Mouse (Mus musculus) thymus, postnatal 4 days (tissue): ENCODE measurements around the gene Snapc3.
"Not testable (repeated sequence)": the region's sequence is repeated elsewhere in the genome, so short reads cannot be mapped to it uniquely, and the experiment has no call there.

Experiments
- DNase-seq: peaks from one replicate; pipeline ENCODE4 v3.0.0; 2021

Snapc3 gene

DNA sequence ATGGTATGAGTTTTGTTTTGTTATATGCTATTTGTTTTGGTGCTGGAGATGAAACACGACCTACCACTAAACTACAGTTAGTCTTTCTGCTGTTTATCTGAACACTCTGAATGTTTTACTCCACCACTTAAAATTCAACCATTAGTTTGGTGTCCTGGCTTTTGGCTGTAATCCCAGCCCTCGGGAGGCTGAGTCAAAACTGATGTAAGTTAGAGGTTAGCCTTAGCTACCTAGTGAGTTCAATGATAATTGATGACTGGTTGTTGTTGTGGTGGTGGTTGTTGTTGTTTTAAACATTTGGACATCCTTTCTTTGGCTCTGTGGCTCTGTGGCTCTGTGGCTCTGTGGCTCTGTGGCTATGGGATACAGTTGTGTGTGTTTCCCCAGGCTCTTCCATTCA is 1.3 kb downstream of the Snapc3 start:
- DNase-seq, result no peak

DNA sequence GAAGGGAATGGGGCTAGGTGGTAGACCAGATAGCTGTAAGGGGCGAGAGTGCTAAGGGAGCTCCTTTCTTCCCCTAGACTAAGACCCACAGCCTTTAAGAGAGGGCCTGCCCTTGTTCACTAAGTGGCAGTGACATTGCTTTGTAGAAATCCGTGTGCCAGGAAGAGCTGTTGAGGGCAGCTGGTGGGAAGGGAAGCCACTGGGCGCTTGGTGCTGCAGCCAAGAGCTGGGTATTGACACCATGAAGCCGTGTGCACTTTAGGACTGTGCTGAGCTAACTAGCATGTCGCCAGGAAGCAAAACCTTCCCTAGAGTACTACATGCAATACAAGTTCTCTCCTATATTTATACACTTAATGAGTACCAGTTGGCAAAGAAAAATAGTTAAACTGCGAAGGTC is 6.1 kb downstream of the Snapc3 start:
- DNase-seq, result no peak

DNA sequence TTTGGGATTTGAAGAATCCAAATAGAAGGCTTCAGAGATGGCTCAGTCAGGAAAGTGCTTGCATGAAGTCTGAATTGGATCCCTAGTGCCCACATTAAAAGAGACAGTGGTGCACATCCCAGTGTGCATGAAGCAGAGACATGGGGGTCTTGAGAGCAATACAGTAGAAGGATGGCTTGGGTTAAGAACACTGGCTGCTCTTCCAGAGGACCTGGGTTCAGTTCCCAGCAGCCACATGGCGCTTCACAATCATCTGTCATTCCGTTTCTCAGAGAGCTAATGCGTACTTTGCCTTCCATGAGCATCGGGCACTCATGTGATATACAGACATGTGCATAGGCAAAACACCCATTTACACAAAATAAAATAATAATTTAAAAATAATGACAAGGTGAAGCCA is 7.6 kb downstream of the Snapc3 start:
- DNase-seq, result no peak

DNA sequence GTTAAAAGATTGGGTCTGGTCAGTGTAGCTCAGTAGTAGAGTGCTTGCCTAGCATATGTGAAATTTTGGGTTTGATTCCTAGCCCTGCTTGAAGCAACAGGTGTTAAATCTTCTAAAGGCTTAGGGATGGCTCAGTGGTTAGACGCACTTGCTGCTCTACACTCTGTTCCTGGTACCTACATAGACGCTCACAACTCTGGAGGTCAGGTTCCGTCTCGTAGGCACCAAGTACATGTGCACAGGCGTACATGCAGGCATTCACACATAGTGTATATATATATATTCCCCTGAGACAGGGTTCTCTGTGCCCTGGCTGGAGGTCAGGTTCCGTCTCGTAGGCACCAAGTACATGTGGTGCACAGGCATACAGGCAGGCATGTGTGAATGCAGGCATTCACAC is 9.6 kb downstream of the Snapc3 start:
- no peak for DNase-seq

DNA sequence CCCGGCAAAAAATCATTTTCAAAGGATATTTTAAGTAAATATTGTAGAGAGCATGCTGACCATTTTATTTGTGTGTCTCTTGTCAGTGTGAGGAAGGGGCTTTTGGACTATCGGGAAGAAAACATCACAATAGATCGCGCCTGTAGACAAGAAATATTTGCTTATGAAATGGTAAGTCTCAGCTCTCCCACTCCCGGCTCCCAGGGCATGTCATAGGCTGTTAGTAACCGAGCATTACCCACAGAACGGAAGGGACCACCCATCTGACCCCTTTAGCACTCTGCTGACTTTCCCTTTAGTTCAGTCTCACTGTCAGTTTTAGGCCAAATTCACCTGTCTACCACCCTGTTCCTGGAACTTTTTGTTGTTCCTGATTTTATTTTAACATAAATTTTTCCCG is 10.2 kb downstream of the Snapc3 start:
- no peak for DNase-seq

DNA sequence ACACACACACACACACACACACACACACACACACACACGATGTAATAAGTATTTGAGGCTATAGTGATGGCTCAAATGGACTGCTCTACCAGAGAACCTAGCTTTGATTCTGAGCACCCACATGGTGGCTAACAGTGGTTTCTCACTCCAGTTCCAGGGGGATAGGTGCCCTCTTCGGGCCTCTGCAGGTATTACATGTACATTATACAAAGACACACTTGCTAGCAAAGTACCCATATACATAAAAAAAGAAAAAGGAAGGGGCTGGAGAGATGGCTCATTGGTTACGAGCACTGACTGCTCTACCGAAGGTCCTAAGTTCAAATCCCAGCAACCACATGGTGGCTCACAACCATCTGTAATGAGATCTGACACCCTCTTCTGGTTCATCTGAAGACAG is 11.3 kb downstream of the Snapc3 start:
- peak; percentile 42 for DNase-seq

GRCm38 (mm10) chr4:83431950-83432349 is 14.4 kb downstream of the Snapc3 start:
- no peak for DNase-seq

DNA sequence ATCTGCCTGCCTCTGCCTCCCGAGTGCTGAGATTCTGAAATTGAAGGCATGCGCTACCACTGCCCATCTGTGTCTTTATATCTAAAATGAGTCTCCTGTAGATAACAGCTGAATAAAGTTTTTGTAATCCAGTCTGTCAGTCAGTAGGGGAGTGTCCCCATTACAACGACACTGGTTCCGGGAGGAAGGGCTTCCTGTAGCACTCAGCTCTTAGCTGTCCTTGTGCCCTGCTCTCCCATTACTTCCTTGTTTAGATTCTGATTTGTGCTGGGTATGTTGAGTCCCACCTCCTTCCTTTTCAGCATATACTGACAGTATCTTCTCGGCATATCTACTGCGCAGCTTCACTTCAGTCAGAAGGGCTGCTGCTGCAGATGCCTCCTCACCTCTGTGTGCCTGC is 15.4 kb downstream of the Snapc3 start:
- no peak for DNase-seq

- no peak for DNase-seq
Measured at GRCm38 (mm10) chr4:83436375-83436774, 18.9 kb downstream of the Snapc3 start.

GRCm38 (mm10) chr4:83438116-83438515 is 20.6 kb downstream of the Snapc3 start:
- DNase-seq, result no peak

DNA sequence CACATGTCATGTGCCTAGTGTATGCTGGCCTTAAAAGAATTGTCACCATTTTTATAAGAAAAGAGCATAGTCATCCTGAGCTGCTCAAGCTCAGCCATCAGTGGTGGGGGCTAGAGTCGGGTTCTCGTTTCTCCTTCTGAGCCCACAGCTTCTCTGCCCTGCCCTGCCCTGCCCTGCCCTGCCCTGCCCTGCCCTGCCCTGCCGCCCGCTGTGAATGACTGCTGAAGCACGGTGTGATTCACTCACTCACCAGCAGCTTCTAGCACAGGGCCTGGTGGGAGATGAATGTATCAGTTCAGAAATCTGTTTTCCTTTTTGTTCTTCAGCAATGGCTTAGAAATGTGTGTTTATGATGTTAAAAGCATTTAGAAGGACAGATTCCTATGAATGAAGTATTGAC is 21.5 kb downstream of the Snapc3 start:
- no peak for DNase-seq

GRCm38 (mm10) chr4:83441050-83441449 is 23.5 kb downstream of the Snapc3 start:
- DNase-seq, result no peak

- no peak for DNase-seq
Measured at GRCm38 (mm10) chr4:83450785-83451184, 33.3 kb downstream of the Snapc3 start.

DNA sequence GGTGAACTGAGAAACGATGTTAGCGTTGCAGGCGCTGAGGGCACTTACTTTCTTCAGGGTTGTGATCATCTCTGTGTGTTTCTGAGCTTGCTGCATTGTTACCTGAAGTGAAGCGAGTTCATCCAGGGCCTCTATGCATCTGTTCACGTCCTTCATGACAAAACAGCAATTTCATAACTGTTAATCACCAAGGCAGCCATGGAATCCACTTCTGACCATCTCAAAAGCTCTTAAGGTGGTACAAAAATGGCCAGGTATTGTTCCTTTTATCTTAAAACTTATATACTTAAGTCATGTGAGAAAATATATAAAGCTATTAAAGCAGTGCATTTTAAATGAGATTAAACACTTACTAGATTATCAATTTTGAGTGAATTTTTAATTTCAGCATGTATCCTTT is 42.6 kb downstream of the Snapc3 start:
- DNase-seq, result no peak

DNA sequence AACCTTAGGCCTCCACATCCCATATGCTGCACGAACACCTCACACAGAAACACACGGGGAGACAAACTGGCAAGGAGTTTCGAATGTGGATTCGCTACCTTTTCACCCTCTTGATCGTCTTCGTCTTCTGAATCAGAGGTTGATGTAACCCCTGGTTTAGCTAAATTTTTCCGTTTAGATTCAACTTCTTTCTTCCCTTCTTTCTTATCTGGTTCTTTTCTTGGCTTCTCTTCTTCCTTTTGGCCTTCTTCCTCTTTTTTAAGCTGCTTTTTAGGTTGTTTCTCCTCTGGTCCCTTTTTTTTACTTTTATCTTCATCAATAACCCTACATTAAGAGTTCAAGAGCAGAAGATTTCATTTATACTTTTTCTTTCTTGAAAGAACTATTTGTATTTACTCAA is 47.3 kb downstream of the Snapc3 start:
- no peak for DNase-seq

- DNase-seq, result no peak
Measured at GRCm38 (mm10) chr4:83467615-83468014, 50.1 kb downstream of the Snapc3 start.

GRCm38 (mm10) chr4:83468208-83468607 is 50.7 kb downstream of the Snapc3 start:
- DNase-seq, result no peak

- no peak for DNase-seq
Measured at GRCm38 (mm10) chr4:83485250-83485649, 67.7 kb downstream of the Snapc3 start.

DNA sequence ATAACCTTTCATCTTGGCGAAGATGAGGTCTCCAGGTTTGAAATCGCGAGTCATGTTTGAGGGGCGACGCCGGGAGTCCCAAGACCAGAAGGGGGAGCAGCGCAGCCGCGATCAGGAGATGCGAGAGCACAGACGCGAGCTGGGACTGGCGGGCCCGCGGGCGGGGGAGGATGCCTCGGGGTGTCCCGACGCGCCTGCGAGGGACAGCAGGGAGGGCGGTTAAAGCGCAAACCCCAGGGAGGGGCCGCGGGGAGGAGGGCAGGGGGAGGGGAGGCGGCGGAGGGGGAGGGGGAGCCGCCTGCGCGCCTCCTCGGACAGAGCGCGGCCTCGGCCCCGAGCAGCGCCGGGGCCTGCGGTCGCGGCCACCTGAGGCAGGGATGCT is 68.2 kb downstream of the Snapc3 start:
- peak; percentile 95 for DNase-seq

DNA sequence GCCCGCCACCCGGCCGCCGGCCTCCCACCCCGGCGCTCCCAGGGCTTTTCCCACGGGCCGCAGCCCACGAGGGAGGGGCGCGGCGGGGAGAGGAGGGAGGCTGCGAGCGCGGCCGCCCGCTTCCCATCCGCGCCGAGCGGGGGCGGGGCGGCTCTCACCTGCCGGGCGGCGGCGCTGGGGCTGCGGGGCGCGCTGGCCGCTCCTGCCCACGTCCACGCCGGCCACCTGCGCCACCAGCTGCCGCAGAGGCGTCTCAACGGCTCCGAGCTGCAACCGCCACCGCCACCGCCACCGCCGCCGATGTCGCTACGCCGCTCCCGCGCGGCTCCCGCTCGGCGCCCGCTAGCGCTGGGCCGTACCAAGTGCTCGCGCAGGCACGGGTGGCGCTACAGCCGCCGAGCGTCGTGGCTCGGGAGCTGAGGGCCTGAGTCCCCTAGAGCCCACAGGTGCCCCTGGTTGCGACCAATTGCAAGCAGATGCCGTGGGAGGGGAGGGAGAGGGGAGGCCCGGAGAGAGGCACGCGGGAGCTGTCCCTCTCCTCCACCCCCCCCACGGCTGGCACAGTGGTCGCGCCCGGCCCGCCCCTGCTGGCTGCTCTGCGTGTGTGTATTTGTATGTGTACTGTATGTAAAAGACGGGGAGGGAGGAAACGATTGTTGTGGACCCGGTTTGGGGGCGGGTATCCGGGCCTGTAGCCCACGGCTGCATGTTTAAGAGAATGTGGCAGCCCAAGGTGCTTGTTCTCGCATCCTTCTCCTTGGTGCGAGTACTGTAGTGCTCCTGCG is 68.8 kb downstream of the Snapc3 start, which contains the start of gene Psip1:
Gene Psip1, minus strand, starts transcription at position 343 of the 785 bp plus-strand sequence.
- DNase-seq, result peak; percentile 97

- DNase-seq, result no peak
Measured at GRCm38 (mm10) chr4:83489121-83489520, 71.6 kb downstream of the Snapc3 start.

DNA sequence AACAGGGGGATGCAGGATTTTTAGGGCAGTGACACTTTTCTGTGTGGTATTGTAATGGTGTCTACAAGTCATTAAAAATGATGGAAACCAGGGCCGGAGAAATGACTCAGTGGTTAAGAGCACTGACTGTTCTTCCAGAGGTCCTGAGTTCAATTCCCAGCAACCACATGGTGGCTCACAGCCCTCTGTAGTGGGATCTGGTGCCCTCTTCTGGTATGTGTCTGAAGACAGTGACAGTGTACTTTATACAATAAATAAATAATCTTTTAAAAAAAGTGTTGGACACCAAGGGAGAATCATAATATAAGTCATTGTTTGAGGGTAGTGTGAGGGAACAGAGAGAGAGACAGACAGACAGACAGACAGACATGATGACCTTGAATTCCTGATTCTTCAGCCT is 75.6 kb downstream of the Snapc3 start:
- no peak for DNase-seq

GRCm38 (mm10) chr4:83497013-83497412 is 79.5 kb downstream of the Snapc3 start:
- not testable (repeated sequence) for DNase-seq

DNA sequence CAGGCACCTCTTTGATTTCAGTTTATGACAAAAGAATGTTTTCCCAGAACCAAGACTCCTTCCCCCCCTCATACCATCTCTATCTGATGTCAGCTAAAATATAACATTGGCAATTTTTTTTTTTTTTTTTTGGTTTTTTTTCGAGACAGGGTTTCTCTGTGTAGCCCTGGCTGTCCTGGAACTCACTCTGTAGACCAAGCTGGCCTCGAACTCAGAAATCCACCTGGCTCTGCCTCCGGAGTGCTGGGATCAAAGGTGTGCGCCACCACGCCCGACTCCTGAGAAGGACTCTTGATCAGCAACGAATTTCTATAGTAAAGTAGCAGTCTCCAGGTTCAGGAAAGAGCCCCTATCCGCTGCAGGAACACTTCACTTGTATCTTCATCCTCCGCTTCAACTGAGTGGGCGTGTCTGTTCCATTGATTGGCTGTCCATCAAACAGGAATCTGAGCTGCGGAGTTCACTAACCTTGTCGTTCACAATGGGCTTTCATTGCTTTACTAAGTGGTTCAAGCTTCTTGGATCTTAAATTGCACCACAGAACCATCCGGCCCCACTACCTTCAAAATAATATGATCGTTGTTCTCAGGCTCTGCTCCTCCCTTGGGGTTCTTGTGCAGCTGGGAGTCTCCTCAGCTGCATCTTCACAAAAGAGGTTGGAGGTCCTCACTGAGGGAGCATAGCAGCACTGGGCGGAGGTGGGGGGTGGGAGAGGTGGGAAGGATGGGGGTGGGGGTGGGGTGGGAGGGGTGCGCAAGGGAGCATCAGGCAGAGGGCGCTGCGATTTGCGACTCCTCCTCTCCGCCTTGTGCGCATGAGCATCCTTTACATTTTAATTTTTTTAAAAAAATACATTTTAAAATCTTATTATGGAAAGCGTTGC is 82.9 kb downstream of the Snapc3 start:
- peak; percentile 28 for DNase-seq
